Mouse (Mus musculus) kidney, embryonic 16.5 days (tissue): ENCODE measurements at regions not wholly inside any gene's neighbourhood (a gene's known extent, or its start where the extent isn't known, plus 50 kb on each side); places are given as distances from the start of the nearest gene placed in this dataset.

ENCODE experiments used
- ATAC-seq: fragments of 200-750 bp; cut with Nextera tagmentation; 2 replicates; pipeline ENCODE4 v1.8.0; 2017; ENCODE audit warnings: moderate TSS enrichment; ENCODE audit not compliant: low FRiP score, low TSS enrichment
- H3K27ac ChIP-seq: fragments of 300-500 bp; sonication (generic); 2 replicates; pipeline ENCODE4 v1.5.1; 2014; ENCODE audit warnings: low read length
- H3K27me3 ChIP-seq: fragments of 300-500 bp; sonication (generic); 2 replicates; pipeline ENCODE4 v1.6.1; 2014; ENCODE audit warnings: low read length, control low read depth, mixed read lengths; ENCODE audit not compliant: insufficient read depth
- H3K36me3 ChIP-seq: fragments of 300-500 bp; sonication (generic); 2 replicates; pipeline ENCODE4 v1.6.1; 2014; ENCODE audit warnings: low read length, control low read depth, mixed read lengths; ENCODE audit not compliant: insufficient read depth
- H3K4me1 ChIP-seq: fragments of 300-500 bp; sonication (generic); 2 replicates; pipeline ENCODE4 v1.6.1; 2014; ENCODE audit warnings: low read length, control low read depth, mixed read lengths; ENCODE audit not compliant: insufficient read depth
- H3K4me2 ChIP-seq: fragments of 300-500 bp; sonication (generic); replicated peaks from 2 replicates; pipeline ENCODE4 v1.6.1; 2014; ENCODE audit warnings: low read depth, low read length
- H3K4me3 ChIP-seq: fragments of 300-500 bp; sonication (generic); 2 replicates; pipeline ENCODE4 v1.5.1; 2014; ENCODE audit warnings: mild to moderate bottlenecking, low read length
- H3K9ac ChIP-seq: fragments of 300-500 bp; sonication (generic); replicated peaks from 2 replicates; pipeline ENCODE4 v1.6.1; 2014; ENCODE audit warnings: low read length
- H3K9me3 ChIP-seq: fragments of 300-500 bp; sonication (generic); 2 replicates; pipeline ENCODE4 v1.6.1; 2016; ENCODE audit warnings: low read length, control low read depth
- WGBS: fragments of 180-500 bp; shearing (Covaris S2); extraction: QIAGEN DNeasy Blood & Tissue Kit; methylation state at CpG from one replicate; pipeline ENCODE4 v1.1.7; 2014; 5-methylcytosine and 5-hydroxymethylcytosine counted together

DNA sequence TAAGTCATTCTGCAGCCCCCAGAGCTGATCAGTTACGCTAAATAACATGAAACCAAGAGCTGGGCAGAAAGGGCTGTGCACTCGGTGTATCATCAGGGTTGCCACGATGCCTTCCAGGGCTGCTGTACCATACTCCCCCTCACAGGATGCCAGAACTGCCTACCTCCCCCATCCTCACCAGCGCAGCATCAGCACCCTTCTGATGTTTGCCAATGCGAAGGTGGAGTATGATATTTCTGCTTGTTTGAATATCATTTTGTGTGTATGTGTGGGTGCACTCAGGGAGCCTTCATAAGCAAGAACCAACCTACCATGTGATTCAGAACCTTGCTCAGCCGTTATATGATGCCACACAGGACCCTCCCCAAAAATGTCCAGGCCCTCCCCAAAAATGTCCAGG is 229.1 kb upstream of the Tle3 start:
- Histone ChIP-seq H3K4me3 (no peak overlapping the region), H3K9ac (no peak overlapping the region), H3K27ac (no peak overlapping the region), H3K27me3 (no peaks in the 10 kb centered on the region), H3K9me3 (no peaks in the 10 kb centered on the region), H3K36me3 (no peaks in the 10 kb centered on the region), H3K4me2 (no peak overlapping the region), H3K4me1 (no peaks in the 10 kb centered on the region)
- no peak for ATAC-seq
- 68% methylated on average over 6 of the region's 6 CpGs for whole genome bisulfite sequencing

DNA sequence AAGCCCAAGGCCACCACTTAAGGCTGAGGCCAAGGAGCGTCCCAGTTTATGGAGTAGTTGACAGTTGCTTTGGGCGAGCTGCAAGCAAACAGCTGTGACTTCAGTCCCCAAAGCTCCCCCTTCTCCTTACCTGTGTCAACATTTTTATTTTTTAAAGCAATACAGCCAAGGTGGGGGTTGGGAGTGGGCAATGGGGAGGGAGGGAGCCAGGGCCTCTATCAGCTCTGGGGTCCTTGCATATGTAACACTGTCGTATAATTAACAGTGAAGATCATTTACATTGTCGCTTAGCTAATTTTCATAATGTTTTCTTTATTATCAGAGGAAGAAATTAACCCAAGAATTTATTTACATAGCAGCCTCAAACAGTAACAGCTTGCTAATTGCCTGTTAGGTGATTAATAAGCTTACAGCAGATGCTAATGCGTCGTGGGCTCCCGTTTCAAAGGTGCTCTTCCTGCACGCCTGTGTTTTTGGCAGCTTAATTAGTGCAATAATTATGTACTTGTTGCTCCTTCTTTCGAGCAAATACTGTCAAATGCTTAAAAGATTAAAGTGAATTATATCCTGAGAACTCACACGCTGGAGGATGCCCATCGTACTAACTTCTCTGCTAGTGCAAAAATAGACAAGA is 227.4 kb upstream of the Tle3 start:
- no peak overlapping the region for H3K4me3 ChIP-seq
- no peaks in the 10 kb centered on the region for H3K4me1 ChIP-seq
- no peak for ATAC-seq
- H3K27ac ChIP-seq: no peak overlapping the region
- no peaks in the 10 kb centered on the region for H3K36me3 ChIP-seq
- H3K4me2 ChIP-seq: no peak overlapping the region
- 56% methylated on average over 11 of the region's 11 CpGs for WGBS
- H3K27me3 ChIP-seq: no peaks in the 10 kb centered on the region
- H3K9me3 ChIP-seq: no peaks in the 10 kb centered on the region
- H3K9ac ChIP-seq: no peak overlapping the region

DNA sequence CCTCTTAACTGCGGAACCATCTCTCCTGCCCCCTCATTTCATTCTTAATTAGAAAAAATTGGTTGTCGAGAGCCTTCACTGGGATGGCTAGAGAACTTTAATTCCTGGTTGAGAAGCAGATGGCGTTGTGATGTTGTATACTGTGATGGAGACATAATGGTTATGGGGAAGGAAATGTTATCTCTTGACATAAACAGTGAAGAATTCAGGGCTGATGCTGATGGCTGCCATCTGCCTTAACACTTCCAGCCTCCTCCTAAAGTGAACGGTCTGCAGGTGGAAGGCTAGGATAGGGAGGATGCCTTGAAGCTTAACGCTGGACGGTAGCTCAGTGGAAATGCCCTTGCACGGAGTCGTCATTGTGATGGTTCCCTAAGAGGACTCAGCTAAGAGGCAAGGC is 226.4 kb upstream of the Tle3 start:
- H3K4me1 ChIP-seq: no peaks in the 10 kb centered on the region
- H3K4me2 ChIP-seq: no peak overlapping the region
- no peak overlapping the region for H3K9ac ChIP-seq
- no peaks in the 10 kb centered on the region for H3K9me3 ChIP-seq
- 74% methylated on average over 8 of the region's 8 CpGs for WGBS
- ATAC-seq: no peak
- H3K36me3 ChIP-seq: no peaks in the 10 kb centered on the region
- no peak overlapping the region for H3K27ac ChIP-seq
- no peak overlapping the region for H3K4me3 ChIP-seq
- H3K27me3 ChIP-seq: no peaks in the 10 kb centered on the region

DNA sequence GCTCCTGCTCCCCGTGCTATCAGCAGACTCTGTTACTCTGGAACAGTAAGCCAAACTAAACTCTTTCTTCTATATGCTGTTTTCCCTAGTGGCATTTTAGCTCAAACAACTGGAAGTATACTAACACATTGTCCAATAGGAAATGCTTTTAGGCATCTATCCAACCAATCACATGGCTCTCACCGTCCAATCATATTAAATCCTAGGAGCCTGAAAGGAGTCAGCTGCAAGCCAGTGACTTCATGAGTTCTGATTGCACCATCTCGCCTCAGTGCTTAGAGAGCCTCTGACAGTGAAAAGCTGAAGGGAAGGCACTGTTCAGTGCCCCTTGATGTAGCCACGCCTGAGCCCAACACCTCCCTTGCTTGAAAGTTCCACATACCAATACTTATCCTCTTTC is 221.0 kb upstream of the Tle3 start:
- Histone ChIP-seq H3K4me1 (peaks cover 16% of the 10 kb centered on the region), H3K27me3 (no peaks in the 10 kb centered on the region; the same call in 1 of the 2 replicates), H3K9ac (no peak overlapping the region), H3K27ac (no peak overlapping the region), H3K9me3 (no peaks in the 10 kb centered on the region), H3K36me3 (no peaks in the 10 kb centered on the region), H3K4me2 (no peak overlapping the region), H3K4me3 (no peak overlapping the region)
- WGBS: 85% methylated on average over 4 of the region's 4 CpGs
- no peak for ATAC-seq

DNA sequence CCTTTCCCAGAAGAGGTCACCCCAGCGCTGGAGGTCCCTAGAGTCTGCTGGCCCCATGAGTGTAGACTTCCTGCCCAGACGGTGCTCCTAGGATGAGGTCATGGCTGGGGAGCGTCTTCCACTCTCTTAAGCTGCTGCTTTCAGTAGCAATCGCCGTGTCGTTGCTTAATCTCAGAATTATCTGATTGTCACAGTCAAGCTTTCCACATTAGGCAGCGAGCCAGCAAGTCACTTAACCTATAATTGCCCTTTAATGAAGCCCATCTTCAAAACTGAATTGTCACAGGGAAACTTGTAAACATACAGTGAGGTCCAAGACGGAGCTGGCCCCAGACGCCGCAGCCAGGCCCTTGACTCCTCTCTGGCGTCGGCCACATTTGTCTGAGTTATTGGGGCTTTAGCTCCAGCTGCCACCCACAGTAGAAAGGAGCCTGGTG is 220.2 kb upstream of the Tle3 start:
- Histone ChIP-seq H3K4me3 (no peak overlapping the region), H3K9me3 (peaks cover 3% of the 10 kb centered on the region), H3K27me3 (no peaks in the 10 kb centered on the region; the same call in 1 of the 2 replicates), H3K36me3 (no peaks in the 10 kb centered on the region), H3K4me2 (no peak overlapping the region), H3K9ac (no peak overlapping the region), H3K4me1 (peaks cover 18% of the 10 kb centered on the region), H3K27ac (no peak overlapping the region)
- peak; percentile 81 for ATAC-seq
- 45% methylated on average over 12 of the region's 12 CpGs for WGBS

DNA sequence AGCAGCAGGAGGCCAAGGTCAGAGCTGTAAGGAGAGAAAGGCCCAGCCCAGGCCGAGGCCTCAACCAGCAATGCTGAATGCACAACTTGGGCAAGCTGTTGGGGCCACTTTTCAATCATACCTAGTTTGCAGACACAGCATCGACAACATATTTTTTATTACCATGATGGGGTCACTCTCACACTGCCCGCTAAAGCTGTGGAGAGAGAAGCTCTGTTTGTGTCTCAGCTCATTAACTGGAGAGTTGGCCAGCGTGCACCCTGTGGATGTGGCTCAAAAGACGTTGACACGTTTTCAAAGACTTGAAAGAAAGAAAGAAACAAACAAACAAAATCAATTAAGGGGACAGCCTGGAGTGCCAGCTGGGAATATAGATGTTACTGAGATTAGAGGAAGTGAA is 217.4 kb upstream of the Tle3 start:
- Histone ChIP-seq H3K4me3 (no peak overlapping the region), H3K9me3 (peaks cover 5% of the 10 kb centered on the region), H3K9ac (no peak overlapping the region), H3K36me3 (no peaks in the 10 kb centered on the region), H3K27me3 (no peaks in the 10 kb centered on the region; the same call in 1 of the 2 replicates), H3K4me2 (no peak overlapping the region), H3K27ac (no peak overlapping the region), H3K4me1 (peaks cover 36% of the 10 kb centered on the region)
- 46% methylated on average over 6 of the region's 6 CpGs for WGBS
- ATAC-seq: no peak

DNA sequence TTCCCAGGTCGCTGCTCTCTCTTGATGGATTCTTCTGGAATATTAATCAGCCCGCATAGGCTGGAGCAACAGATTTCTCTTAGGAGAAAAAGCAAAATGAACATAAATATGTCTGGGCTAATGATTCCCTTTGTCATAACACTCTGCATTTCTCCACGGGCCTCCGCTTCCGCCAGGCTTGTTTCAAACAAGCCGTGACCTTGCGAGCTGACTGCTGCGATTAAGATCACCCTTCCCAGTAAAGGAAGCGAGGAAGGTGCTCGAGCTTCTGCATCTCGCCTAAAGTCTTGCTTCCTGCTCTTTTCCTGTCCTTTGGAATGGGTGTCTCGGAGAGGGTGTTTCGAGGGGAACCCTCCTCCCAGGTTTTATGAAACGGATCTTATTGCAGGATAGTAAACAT is 216.3 kb upstream of the Tle3 start:
- Histone ChIP-seq H3K27ac (no peak overlapping the region), H3K4me2 (no peak overlapping the region)
- WGBS: 17% methylated on average over 14 of the region's 14 CpGs

DNA sequence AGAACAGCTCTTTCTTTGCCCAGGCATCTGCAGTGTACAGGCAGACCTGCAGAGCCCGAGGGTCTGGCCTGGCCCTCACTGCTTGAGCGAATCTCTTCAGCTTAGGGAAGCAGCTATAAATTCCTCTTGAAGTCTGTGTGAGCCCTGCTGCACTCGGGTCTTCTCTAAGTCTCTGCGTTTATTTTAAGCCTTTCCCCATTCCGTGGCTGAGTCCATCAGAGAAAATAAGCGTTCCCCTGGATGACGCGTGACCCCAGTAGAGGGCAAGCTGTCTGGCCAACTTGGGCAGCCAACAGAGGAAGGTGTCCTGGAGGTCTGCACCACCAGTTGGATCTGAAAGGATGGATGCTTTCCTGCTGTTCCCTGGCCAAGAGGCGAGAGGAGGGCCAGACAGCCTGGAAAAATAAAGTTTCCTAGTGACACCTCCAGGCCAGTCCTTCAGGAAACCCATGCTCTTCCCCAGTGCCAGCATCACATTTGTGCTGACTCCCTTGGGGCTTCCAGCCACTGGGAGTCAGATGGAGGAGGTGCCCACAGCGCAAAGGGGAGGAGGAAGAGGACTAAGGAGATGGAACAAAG is 213.9 kb upstream of the Tle3 start:
- Histone ChIP-seq H3K4me1 (peaks cover 47% of the 10 kb centered on the region), H3K4me2 (no peak overlapping the region), H3K27me3 (no peaks in the 10 kb centered on the region; the same call in 1 of the 2 replicates), H3K4me3 (no peak overlapping the region), H3K9ac (no peak overlapping the region), H3K9me3 (peaks cover 5% of the 10 kb centered on the region), H3K27ac (peak overlapping the region; percentile 45; the same call in 1 of the 2 replicates), H3K36me3 (no peaks in the 10 kb centered on the region)
- no peak for ATAC-seq
- WGBS: 15% methylated on average over 10 of the region's 10 CpGs

More for the DNA sequence above, 216.3 kb upstream of the Tle3 start:
- ATAC-seq: no peak
- H3K4me3 ChIP-seq: no peak overlapping the region
- H3K9me3 ChIP-seq: peaks cover 5% of the 10 kb centered on the region
- no peak overlapping the region; the same call in 1 of the 2 replicates for H3K9ac ChIP-seq
- no peaks in the 10 kb centered on the region for H3K36me3 ChIP-seq
- peaks cover 40% of the 10 kb centered on the region for H3K4me1 ChIP-seq
- no peaks in the 10 kb centered on the region; the same call in 1 of the 2 replicates for H3K27me3 ChIP-seq

DNA sequence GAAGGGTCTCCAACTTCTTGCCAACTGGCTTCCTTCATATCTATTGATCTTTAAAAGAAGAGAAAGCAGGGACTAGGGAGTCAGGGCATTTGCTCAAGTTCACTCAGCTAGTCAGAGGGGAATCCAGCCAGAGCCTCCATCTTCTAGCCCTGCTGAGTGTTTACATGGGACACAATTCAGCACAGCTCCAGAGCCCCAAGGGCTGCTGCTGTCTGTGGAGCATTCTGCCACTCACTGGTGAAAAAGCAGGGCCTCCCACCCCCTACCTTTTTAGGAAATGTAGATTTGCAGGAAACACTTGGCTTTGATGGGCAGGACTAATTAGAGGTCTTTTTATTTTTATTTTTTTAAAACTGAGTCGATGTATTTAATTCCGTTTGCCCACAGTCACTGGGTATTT is 213.0 kb upstream of the Tle3 start:
- no peak overlapping the region for H3K4me3 ChIP-seq
- H3K27ac ChIP-seq: peak overlapping the region; percentile 41
- WGBS: 50% methylated on average over 2 of the region's 2 CpGs
- H3K4me1 ChIP-seq: peaks cover 56% of the 10 kb centered on the region
- ATAC-seq: no peak
- no peaks in the 10 kb centered on the region; the same call in 1 of the 2 replicates for H3K27me3 ChIP-seq
- peaks cover 5% of the 10 kb centered on the region for H3K9me3 ChIP-seq
- H3K4me2 ChIP-seq: no peak overlapping the region
- H3K36me3 ChIP-seq: no peaks in the 10 kb centered on the region
- H3K9ac ChIP-seq: no peak overlapping the region

DNA sequence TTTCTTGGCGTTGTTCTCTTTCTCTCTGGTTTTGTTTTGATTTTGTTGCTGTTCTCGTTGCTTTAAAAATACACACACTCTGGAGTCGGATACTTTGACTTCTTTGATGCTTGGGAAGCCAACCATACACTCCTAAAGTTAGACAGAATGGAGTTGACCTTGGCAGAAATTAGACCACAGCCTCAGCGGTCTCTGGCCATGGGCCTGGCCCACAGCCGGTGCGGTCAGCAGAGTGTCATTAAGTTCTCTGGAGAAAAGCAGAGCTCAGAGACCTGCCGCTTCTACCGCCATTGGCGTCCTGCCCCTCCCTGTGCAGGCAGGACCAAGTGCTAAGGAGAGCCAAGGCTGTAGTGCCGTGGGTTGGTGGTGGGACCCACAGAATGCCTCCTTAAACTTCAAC is 212.6 kb upstream of the Tle3 start:
- Histone ChIP-seq H3K9me3 (peaks cover 5% of the 10 kb centered on the region), H3K4me2 (no peak overlapping the region), H3K27ac (peak overlapping the region; percentile 41; the same call in 1 of the 2 replicates), H3K4me1 (peaks cover 57% of the 10 kb centered on the region), H3K4me3 (no peak overlapping the region), H3K9ac (no peak overlapping the region), H3K36me3 (no peaks in the 10 kb centered on the region), H3K27me3 (peaks cover 3% of the 10 kb centered on the region; the same call in 1 of the 2 replicates)
- 0 out of 2 replicates have a peak, but pooled peaks have one; percentile 36 for ATAC-seq
- 33% methylated on average over 10 of the region's 10 CpGs for WGBS
